Mouse (Mus musculus): ENCODE measurements around the gene Ftcd. TPM values are rescaled to one million over a fixed set of nuclear protein-coding genes. Genes with fewer than 3 reads are reported as not detected.

The Ftcd gene
- total RNA-seq (2021): under 1 TPM in 1 of 2 experiments, not detected in 1; 0.16 TPM

DNA sequence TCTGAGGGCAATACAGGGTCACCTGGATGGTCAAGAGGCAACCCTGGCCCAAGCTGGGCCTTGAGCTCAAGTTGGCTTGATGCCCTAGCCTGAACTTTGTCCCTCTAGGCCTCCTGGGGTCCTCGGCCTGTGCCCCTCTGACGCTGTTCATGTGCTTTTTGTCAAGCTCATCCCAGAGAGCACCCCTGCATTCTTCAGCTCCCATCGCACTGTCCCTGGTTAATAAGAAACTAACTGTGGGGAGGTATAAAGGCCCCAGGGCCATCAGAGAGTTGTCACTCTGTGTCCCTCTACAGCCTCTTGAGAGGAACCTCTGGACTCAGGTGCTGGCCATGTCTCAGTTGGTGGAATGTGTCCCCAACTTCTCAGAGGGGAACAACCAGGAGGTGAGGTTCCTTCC lies at the start of gene Ftcd:
TSS of gene Ftcd (plus strand) at position 275 of the 400 bp plus-strand sequence.
- intact Hi-C loops (cut with DNase I): no loop called here
- no peak for DNase-seq (ENCODE audit: low spot score in 2 of 2)

DNA sequence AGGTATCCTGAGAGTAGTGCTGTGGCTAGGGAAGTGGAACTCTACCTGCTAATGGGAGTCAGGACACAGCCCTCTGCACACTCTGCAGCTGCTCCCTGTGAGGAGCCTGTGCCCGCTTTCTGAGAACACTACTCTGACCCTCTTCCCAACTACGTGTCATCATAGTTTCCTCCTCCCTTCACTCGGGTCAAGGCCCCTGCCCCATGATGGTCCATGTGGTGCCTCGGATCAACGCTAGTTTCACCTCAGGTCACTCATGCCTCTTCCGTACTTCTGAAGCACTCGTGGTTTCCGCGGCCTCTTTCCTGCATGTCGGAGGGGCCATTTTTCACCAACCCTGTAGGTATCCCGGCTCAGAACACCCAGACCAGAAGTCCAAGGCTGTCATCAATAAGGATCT lies 44.5 kb upstream of the Ftcd start:
- no peak for DNase-seq (ENCODE audit: low spot score in 2 of 2)
- intact Hi-C loops (cut with DNase I): no loop called here

DNA sequence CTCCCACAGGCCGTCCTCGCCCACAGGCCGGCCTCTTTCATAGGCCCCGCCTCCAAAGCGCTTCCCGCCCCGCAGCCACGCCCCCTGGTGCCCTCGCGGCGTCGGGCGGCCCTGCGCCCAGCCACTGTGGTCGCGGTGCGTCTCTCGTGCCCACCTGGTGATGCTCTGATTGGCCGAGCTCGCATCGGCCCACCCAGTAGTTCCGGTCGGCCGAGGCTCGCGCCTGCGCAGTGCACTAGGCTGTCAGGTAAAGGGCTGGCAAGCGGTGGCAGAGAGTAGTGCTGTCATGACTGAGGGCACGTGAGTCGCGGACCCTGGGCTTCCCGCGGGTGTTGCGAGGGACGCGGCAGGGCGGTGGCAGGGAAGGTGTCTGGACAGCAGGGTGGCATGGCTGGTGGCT lies 44.1 kb upstream of the Ftcd start, which contains the start of gene Lss:
TSS of gene Lss (plus strand) at position 214 of the 400 bp plus-strand sequence.
- DNase-seq (ENCODE audit: low spot score in 2 of 2): peak; percentile 96 to 98
- intact Hi-C loops (cut with DNase I): no loop called here

DNA sequence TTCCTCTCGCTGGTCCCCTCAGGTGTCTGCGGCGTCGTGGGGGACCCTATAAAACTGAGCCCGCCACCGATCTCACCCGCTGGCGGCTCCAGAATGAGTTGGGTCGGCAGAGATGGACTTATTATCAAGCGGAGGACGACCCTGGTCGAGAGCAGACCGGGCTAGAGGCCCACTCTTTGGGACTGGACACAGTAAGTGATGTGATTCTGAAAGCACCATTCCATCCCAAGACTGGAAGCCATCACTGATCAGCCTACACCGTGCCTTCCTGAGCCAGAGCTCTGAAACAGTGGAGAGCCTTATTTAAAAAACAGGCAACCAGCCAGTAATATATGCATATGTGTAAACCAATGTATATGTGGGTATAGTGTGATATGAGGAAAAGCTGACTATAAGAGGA lies 43.6 kb upstream of the Ftcd start:
- intact Hi-C loops (cut with DNase I): no loop called here
- DNase-seq (ENCODE audit: low spot score in 2 of 2): no peak

DNA sequence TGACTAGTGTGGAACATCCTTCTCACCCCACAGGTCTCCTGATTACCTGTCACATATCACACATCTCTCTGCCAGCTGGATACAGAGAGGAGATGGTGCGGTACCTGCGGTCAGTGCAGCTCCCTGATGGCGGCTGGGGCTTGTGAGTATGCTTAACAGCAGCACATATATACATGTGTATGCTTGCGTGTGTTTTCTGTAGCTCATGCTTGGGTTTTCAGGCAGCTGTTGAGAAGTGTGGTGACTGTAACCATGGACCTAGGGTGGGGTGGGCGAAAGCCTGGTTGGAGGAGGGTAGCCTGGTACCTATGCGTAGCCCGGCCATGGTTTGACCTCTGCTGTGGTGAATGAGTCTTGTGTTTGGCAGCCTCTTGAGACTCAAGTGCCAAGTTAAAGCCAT lies 39.9 kb upstream of the Ftcd start:
- intact Hi-C loops (cut with DNase I): no loop called here
- DNase-seq (ENCODE audit: low spot score in 2 of 2): no peak

DNA sequence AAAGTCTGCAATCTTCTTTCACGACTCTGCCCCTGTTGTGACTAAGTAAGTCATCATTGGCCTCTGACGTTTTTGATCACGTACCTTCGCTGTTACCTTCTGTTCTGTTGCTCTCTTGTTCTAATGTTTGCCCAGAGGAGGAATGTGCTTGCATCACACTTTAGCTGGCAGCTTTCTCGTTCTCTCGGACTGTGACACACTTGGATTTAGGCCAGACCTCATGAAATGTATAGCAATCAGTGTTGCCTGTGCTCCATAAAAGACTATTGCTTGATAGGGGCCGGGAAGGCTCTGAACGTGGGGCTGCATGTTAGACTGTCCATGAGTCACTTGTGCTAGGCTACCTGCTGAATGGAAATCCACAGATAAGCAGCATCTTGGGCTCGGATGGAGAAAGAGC lies 37.8 kb upstream of the Ftcd start:
- intact Hi-C loops (cut with DNase I): no loop called here
- no peak for DNase-seq (ENCODE audit: low spot score in 2 of 2)

DNA sequence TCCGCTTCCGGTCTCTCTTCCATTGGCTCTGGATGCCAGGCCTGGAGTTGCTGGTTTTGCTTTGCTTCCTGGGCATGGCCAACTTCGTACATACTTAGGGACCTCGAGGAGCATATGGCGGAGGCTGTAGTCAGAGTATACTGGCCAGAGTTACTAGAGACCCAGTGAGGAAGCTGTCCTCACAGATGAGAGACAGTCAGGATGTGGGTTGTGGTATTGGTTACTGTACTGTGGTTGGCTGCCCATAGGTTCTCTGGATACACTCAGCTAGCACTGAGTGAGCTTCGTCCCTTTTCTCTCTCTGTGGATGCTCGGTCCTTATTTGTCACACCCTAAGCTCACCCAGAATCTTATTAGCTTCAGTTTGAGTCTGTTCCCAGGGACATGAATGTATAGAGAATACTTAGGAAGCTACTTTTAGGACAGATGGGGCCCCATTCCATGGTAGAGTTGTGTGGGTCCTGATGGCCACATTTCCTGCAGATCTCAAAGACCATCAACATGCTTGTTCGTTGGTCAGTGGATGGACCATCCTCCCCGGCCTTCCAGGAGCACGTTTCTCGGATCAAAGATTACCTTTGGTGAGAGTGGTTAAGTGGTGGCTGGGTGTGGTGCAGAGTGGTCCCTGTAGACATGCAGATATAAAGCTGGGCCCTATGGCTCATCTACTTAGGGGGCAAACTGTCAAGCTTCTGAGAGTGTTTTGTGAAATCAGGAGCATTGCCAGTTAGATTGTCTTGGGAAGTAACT lies 33.9 kb upstream of the Ftcd start:
- intact Hi-C loops (cut with DNase I): no loop called here
- DNase-seq (ENCODE audit: low spot score in 2 of 2): no peak

DNA sequence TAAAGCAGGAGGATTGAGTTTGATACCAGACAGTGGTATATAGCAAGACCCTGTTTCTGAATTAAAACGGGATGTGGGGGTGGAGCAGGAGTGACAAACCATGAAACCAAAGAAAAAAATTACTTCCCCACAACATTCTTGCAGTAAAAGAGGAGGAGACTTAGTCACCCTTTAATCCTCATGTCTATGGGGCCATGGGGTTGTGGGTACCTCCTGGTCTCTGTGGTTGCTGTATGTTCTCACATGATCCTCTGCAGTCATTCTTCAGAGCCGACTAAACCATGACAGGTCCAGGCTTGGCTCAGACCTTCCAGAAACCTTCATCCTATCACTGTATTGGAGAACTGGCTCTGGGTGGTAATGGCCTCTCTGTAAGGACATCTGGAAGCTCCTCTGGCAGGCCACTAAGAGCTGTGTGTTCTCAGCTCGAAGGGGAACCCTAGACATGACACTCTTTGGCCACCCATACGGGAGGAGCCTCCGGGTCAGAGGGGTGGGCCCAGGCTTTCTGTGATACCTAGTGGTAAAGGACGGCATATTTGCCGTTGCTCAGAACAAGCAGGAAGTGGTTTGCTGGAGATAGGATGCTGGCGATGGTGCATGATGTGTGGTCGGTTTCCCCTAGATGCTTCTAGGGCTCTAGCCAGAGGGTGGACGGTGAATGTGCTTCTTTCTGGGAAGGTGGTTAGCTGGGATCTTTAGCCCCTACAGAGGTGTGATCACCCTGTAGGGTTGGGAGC lies 32.6 kb upstream of the Ftcd start:
- intact Hi-C loops (cut with DNase I): no loop called here
- no peak for DNase-seq (ENCODE audit: low spot score in 2 of 2)

DNA sequence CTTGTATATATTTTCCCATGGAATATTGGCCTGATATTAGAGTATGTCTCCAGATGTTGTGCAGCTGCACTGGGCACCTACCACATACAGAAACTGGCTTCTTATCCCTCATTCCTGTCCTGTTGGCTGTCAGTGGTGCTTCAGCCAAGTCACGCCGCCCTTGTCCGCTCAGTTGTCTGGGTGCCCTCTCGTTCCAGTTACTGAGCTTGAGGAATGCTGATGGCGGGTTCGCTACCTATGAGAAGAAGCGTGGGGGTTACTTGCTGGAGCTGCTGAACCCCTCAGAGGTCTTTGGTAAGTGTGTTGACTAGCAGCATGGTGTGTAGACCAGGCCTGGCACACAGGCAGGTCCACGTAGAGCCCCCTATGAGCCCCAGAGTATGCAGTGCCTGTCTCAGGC lies 28.9 kb upstream of the Ftcd start:
- DNase-seq (ENCODE audit: low spot score in 2 of 2): no peak
- intact Hi-C loops (cut with DNase I): no loop called here

DNA sequence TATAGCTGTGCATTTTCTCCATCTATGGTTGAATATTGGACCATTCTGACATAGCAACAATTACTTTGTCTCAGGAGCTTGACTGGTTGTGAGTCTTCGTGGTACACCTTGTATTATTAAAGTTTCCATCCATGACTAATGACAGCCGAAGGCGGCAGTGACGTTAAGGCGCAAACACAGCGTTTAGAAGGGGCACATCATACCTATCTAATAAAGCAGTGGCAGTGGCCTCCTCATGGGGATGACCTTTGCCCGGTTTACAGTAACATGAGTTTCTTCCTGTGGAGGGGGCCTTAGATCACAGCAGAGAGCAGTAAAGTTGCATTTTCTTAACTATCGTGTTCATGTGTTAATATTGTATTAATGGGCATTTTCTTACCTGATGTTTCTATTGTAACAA lies 27.2 kb upstream of the Ftcd start:
- intact Hi-C loops (cut with DNase I): no loop called here
- DNase-seq (ENCODE audit: low spot score in 2 of 2): no peak

DNA sequence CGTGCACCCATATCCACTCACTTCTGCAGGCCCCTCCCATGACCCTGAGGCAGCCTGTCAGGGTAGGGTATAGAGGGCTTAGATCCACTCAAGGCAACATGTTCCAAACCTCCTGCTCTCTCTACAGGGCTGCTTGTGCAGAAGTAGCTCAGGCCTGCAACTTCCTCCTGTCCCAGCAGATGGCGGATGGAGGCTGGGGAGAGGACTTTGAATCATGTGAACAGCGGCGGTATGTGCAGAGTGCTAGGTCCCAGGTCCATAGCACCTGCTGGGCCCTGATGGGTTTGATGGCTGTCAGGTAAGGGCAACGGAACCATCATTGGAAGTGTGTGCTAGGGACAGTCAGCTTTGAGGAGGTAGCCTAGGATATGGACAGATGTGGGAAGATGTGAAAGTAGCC lies 25.0 kb upstream of the Ftcd start:
- intact Hi-C loops (cut with DNase I): loop anchor here (1.0 kb wide), 1 partner anchor 185 kb away; no protein-coding TSS in a partner anchor
- DNase-seq (ENCODE audit: low spot score in 2 of 2): peak in 1 of 2 experiments; percentile 4

DNA sequence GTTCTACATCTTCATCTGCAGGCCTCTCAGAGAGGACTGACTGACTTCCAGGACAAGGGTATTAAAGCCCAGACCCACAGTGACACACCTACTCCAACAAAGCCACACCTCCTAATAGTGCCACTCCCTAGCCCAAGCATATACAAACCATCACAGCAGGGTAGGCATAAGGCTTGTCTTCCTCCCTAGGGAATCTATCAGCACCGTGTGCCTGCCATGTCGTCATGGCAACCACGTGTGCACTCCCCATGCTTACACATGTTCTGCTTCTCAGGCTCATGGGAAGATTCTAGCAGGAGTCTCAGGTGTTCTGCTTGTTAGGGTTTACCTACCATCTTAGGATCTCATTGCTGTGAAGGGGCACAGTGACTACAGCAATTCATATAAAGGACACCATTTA lies 23.9 kb upstream of the Ftcd start:
- intact Hi-C loops (cut with DNase I): no loop called here
- no peak for DNase-seq (ENCODE audit: low spot score in 2 of 2)

DNA sequence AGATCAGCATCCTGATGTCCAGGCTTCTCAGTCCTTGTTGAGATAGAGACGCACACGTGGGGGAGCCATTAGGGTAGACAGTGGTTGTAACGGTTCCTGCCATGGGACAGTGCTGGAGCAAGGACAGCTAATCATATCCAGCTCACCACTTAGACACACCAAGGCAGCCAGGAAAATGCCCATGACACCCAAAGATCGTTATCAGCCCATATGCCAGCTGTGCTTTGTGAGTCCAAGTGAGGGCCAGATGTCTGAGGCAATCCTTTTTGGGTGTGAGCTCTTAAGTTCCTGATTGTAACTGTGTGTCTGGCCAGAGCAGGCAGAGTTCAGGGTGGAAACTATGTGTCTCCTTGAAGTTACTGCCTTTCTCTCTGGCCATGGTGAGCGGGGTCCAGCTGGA lies 21.4 kb upstream of the Ftcd start:
- intact Hi-C loops (cut with DNase I): no loop called here
- DNase-seq (ENCODE audit: low spot score in 2 of 2): no peak

DNA sequence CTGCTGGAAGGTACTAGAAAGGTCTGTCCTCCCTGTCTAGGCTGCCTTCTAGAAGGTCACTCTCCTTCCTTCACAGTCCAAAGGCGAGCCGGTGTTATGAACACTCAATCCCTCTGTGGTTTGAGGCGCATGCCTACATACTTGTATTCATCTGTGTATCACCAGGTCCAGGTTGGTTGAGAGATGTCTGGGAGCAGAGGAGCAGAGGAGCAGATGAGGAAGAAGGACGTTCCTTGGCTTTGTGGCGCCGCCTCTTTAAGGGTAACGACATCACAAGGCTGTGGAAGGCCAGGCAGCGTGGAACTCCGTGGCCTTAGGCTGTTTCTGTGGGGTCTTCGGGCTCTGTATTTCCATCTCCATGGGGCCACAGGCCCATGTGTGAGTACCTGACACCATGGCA lies 13.5 kb upstream of the Ftcd start, which contains the start of gene Spatc1l:
TSS of gene Spatc1l (plus strand) at position 301 of the 400 bp plus-strand sequence.
- DNase-seq (ENCODE audit: low spot score in 2 of 2): no peak
- intact Hi-C loops (cut with DNase I): no loop called here

DNA sequence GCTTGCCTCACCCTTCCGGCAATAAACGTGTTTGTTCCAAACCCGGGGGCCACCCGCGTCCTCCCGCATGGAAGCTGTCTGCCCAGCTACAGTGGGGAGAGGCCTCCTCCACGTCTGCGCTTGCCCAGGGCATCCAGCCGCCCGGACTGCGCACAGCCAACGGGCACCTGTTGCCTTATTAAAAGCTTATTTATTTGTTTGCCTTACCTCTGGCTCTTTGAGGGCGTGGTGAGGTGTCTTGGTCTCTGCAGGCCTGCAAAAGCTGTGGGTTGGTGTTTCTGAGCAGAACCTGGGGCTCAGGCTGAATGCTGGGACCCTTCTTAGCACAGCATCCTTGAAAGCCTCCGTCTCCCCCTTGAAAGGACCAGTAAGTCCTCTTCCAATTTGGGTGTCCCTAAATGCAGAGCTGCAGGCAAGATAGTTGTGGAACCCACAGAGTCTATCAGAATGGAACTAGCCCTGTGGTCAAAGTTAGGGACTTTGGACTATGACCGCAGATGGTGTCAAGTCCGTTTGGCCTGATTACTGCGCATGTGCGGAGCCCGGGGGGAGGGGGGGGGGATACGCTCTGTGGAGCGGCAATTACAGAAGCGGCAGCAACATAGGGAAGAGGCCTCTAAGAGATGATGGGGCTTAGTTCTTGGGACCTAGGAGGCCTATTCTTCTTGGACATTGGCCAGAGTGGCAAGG lies 5.3 kb upstream of the Ftcd start:
- intact Hi-C loops (cut with DNase I): no loop called here
- no peak for DNase-seq (ENCODE audit: low spot score in 2 of 2)

DNA sequence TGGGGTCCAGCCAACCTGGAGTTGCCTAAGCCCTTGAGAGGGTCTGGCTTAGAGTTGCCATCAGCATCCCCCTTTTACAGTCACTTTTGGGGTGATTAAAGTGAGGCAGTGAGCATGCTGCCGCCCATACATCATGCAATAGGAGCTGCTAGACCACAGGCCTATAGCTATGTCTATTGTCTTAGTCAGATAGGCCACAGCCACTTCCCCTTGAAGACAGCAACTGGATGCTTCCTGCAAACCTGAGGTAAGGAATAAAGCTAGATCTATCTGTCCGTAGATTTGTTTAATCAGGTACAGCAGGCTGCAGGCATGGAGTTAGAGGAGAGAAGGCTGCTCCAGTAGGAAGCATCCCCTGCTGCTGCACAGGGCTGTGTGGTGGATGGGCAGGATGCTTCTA lies 4.4 kb upstream of the Ftcd start:
- no peak for DNase-seq (ENCODE audit: low spot score in 2 of 2)
- intact Hi-C loops (cut with DNase I): no loop called here

DNA sequence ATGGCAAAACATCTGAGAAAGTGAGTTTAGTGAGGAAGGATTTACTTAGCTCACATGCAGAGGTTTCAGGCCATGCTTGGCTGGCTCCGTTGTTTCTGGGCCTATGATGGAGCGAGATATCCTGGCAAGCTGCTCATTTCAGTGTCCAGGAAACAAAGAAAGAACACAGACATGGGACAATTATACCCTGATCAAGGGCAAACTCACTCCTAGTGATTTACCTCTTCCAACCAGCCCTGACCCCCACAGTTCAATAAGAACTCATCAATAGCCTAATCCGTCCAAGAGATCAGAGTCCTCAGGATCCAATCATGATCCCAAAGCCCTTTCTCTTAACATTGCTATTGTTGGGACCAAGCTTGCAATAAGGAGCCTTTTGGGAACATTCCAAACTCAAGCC lies 3.3 kb upstream of the Ftcd start:
- intact Hi-C loops (cut with DNase I): no loop called here
- no peak for DNase-seq (ENCODE audit: low spot score in 2 of 2)

DNA sequence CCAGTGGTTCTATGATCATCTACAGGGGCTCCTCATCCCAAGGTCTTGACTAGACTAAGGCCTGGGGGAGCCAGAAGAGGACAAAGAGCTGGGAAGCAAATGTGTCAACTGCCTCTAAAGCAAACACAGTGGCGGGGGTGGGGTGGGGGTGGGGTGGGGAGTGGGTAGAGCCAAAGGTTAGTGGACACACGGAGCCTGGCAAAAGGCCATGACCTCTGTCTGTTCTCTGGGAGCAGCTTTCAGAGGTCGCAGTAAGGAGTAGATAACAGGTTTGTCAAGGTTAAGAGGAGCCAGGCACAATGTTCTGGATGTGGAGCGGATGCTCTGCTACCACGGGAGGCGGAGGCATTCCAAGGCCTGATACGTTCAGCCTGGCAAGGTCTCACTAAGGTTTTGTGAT lies 1.5 kb downstream of the Ftcd start:
- no peak for DNase-seq (ENCODE audit: low spot score in 2 of 2)
- intact Hi-C loops (cut with DNase I): no loop called here

DNA sequence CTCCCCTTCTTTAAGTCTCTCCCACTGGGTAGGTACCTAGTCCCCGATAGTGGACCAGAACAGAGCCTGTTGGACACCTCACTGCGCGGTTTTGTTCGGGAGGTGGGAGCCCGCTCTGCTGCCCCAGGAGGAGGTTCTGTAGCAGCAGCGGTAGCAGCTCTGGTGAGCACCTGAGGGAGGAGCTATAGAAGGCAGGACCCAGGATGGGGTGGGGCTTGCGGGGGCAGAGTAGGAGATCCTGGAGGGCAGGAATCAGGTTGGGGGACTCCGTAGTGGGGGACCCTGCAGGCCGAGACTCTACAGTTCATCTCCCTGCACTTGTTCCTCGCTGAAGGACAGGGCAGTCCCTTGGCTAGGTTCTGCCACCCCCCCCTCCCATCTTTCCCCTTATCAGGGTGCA lies 8.7 kb downstream of the Ftcd start:
- intact Hi-C loops (cut with DNase I): no loop called here
- DNase-seq (ENCODE audit: low spot score in 2 of 2): no peak

DNA sequence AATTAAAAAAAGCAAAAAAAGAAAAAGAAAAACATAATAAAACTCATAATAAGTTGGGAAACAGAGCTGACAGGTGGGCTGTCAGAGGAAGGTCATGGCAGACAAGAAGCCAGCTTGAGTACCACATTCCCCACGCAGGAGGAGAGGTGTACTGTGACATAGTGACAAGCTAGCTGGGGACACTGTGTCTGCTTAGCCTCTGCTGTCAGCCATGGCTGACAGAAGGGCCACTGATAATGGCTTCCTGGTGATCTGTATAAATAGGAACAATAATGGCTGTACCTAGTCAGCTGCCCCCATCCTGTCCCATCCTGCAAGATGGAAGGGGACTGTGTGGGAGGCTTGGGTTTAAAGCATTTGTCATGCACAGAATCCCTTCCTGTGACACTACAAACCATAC lies 10.7 kb downstream of the Ftcd start:
- intact Hi-C loops (cut with DNase I): no loop called here
- no peak for DNase-seq (ENCODE audit: low spot score in 2 of 2)

DNA sequence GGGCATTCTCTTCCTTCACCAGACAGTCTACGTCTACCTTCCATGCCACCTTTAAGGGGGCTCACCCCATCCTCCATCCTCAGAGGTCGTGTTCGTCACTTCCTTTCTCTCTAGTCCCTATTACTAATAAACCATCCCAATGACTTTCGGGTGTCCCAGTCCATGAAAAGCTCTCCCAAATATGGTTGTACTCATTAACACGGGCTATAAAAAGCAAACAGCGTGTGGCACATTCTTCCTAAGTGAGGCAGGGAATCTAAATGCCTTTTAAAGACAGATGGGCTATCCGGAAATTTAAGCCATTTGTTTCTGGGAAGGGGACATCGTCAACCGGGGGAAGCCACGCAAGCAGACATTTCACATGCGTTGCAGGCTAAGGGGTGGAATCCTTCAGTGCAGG lies 14.7 kb downstream of the Ftcd start:
- intact Hi-C loops (cut with DNase I): no loop called here
- DNase-seq (ENCODE audit: low spot score in 2 of 2): peak in 1 of 2 experiments; percentile 13
